Mouse (Mus musculus): ENCODE measurements at regions not wholly inside any gene's neighbourhood (a gene's known extent, or its start where the extent isn't known, plus 50 kb on each side); places are given as distances from the start of the nearest gene placed in this dataset.

GRCm38 (mm10) chr1:155041592-155041991, 57.8 kb downstream of the Ier5 start:
- no peak for DNase-seq (ENCODE audit: low spot score)

DNA sequence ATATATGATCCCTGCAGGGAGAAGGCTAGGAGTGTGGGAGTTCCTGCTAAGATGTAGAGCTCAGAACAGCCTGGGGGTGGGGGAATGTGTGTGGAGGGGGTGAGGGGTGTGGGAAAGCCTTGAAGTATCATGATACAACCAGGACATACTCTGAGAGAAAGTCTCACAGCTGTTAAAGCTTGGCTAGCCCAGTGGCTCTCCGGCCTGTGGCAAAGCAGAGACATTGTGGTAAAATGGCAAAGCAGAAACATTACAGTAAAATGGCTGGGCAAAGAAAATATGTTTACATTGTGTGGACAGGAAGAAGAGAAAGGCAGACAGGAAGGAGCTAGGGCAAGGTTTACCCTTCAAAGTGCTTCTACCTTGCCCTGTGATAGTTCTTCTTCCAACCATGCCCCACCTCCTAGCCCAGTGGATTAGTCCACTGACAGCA, 58.5 kb downstream of the Ier5 start:
- DNase-seq (ENCODE audit: low spot score) = peak; percentile 51

- peak; percentile 38 for DNase-seq (ENCODE audit: low spot score)
Measured at GRCm38 (mm10) chr1:155040086-155040726, 59.2 kb downstream of the Ier5 start.

- no peak for DNase-seq (ENCODE audit: low spot score)
Measured at GRCm38 (mm10) chr1:155038631-155039625, 60.5 kb downstream of the Ier5 start.

- DNase-seq (ENCODE audit: low spot score) = no peak
Measured at GRCm38 (mm10) chr1:155037479-155037878, 62.0 kb downstream of the Ier5 start.

GRCm38 (mm10) chr1:155030908-155031307, 68.5 kb downstream of the Ier5 start:
- no peak for DNase-seq (ENCODE audit: low spot score)

DNA sequence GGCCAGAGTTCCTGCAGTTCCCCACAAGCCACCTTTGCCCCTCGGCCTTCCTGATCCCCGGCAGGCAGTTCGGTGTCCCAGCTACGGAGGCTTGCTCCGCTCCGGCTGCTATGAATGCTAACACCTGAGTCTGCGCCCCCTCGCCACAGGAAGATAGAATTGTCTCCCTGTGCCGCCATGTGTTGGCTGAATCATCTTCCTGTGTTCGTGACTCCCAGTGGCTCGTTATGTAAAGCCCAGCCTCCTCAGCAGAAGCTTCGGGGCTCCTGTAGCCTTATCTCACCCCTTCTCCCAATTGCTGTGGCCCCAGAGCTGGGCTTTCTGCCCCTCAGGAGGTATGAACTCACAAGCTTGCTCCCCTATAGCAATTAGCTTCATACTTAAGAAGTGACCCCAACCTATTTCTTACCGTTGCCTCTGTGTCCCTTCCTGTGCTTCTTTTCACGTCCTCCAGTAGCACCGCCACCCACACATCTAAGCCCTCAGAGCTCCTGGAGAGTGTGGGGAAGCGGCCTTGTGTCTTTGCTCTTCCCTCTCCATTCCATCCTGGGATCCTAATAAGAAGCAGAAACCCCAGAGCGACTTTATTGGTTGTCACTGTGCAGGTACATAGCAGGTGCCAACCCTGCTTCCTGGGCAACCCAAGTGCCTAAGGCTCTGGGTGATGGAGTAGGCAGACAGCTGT, 70.1 kb downstream of the Ier5 start:
- DNase-seq (ENCODE audit: low spot score) = peak; percentile 69

DNA sequence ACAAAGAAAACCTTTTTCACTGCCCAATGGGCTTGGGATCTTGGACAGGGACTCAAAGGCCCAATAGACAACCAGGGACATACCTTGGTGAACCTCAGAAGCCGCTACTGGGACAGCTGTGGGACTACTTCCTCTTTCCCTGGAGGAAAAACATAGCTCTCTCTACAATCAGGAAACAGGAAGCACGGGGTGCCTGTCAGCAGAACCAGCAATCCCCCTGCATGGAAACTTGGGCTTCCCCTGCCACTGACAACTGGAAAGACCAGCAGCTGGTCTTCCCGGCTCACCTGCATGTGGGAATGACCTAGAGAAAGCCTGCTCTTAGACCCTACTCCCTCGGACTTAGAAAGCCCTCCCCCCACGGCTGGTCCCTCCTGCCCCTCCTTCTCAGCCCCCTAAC, 70.7 kb downstream of the Ier5 start:
- peak; percentile 35 for DNase-seq (ENCODE audit: low spot score)

- DNase-seq (ENCODE audit: low spot score) = no peak
Measured at GRCm38 (mm10) chr1:155028147-155028546, 71.3 kb downstream of the Ier5 start.

GRCm38 (mm10) chr1:155027583-155027982, 71.9 kb downstream of the Ier5 start:
- peak; percentile 89 for DNase-seq (ENCODE audit: low spot score)

DNA sequence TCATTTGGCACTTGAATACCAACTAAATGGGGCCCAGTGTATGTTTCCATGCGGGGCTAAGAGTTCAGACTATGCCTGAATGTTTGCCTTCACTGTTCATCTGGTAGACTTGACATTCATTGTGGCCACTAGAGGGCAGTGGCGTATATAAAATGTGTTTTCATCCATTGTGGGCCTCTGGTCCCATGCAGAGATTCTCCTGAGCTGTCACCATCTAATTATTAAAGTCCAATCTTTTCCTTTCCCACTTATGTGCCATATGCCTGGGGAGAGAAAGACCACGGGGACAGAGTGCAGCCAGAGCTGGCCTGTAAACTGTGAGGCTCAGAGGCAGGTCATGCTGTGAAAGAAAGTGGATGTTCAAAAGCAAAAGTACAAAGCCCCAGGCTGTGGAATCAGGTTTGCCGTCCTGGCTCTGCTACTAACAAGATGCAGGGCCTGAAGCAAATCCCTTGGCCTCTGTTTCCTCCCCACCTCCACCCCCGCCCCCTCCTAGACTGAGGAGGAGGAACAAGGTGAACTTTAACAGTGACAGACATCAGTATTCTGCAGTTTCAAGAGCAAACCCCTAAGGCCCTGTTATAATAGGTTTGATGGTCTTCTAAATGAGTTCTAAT, 73.5 kb downstream of the Ier5 start:
- peak; percentile 81 for DNase-seq (ENCODE audit: low spot score)

GRCm38 (mm10) chr1:155023324-155023723, 76.1 kb downstream of the Ier5 start:
- no peak for DNase-seq (ENCODE audit: low spot score)

GRCm38 (mm10) chr1:155015669-155016068, 83.8 kb downstream of the Ier5 start:
- no peak for DNase-seq (ENCODE audit: low spot score)

GRCm38 (mm10) chr1:155014944-155015343, 84.5 kb downstream of the Ier5 start:
- no peak for DNase-seq (ENCODE audit: low spot score)

- no peak for DNase-seq (ENCODE audit: low spot score)
Measured at GRCm38 (mm10) chr1:155013784-155014183, 85.7 kb downstream of the Ier5 start.

GRCm38 (mm10) chr1:155013361-155013760, 86.1 kb downstream of the Ier5 start:
- DNase-seq (ENCODE audit: low spot score) = no peak

GRCm38 (mm10) chr1:155006539-155007486, 92.6 kb downstream of the Ier5 start:
- peak; percentile 84 for DNase-seq (ENCODE audit: low spot score)

DNA sequence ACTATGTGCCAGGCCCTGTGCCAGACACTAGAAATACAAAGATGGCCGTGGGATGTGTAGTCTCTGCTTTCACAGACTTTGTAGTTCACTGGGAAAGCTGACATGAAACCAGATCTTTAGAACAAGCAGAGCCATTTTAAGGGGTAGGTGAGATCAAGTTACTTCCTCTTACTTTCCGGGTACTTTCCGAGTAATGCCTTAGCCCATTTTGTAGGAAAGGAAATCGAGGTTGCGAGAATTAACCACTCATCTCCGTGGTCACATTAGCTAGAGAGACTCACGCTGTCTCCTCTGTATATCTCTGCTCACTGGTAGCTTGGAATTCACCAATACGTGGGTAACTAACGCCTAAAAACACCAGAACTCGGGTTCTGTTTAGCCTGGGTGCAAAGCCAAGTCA, 93.3 kb downstream of the Ier5 start:
- DNase-seq (ENCODE audit: low spot score) = no peak

DNA sequence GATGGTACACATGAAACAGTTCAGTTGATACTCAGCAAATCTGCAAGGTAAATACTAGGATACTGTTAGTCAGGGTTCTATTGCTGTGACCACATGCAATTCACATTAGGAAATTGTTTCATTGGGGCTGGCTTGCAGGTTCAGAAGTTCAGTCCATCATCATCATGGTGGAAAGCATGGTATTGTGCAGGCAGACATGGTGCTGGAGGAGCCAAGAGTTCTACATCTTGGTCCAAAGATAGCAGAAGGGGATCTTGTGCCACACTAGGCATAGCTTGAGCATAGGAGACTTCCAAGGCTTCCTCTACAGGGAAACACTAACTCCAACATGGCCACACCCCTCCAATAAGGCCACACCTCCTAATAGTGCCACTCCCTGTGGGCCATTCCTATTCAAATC, 99.1 kb downstream of the Ier5 start:
- DNase-seq (ENCODE audit: low spot score) = no peak

DNA sequence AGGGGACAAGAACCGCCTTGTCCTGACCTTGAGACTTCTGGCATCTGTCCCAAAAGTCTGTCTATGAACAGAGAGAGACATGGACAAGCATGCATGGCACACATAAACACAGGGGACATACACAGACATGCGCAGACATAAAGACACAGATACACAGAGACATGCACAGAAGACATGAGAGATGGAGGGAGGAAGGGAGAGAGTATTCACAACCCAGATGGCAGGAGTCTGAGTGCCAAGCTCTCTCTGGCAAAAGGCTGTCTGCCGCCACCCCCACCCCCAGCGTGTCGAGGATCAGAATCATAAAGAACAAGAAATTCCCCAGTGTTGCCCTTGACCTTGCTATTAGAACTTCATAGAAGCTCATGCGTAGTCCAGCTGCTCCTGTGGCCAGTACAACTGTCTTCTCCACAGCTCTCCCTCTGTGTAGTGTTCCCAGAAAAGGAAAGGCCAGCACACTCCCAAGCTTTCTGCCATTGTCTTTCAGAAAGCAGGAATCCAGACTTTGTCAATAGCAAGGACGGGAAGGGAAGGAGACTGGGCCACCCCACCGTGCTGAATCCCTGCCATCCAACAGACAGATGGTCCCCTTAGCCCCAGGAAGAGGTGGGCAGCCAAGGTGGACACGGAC, 99.8 kb downstream of the Ier5 start:
- no peak for DNase-seq (ENCODE audit: low spot score)
